Mouse (Mus musculus) G1E (cell line): Measurements from ENCODE around the gene Stk39. TPM values are rescaled to one million over a fixed set of nuclear protein-coding genes. Genes with fewer than 3 reads are reported as not detected.

Source experiments
- ATAC-seq: 2 replicates; pipeline ENCODE4 v1.8.0; 2016; ENCODE audit warnings: mild to moderate bottlenecking; ENCODE audit not compliant: insufficient number of reproducible peaks, poor library complexity, low FRiP score, severe bottlenecking; ENCODE audit errors: extremely low read depth
- DNase-seq: peaks from one replicate; pipeline ENCODE4 v3.0.0; 2012; ENCODE audit warnings: low spot score
- H3K27me3 ChIP-seq: 2 replicates; pipeline ENCODE4 v1.6.1; 2012; ENCODE audit warnings: mild to moderate bottlenecking, low read length, inconsistent platforms; ENCODE audit not compliant: insufficient read depth
- H3K36me3 ChIP-seq: replicated peaks from 2 replicates; pipeline ENCODE3; 2012; ENCODE audit warnings: mild to moderate bottlenecking, inconsistent platforms
- H3K4me1 ChIP-seq: 2 replicates; pipeline ENCODE4 v1.6.1; 2012; ENCODE audit warnings: low read depth, low read length, inconsistent platforms, mixed read lengths; ENCODE audit not compliant: insufficient read depth
- H3K4me3 ChIP-seq: 2 replicates; pipeline ENCODE4 v1.5.1; 2012; ENCODE audit warnings: low read depth, mild to moderate bottlenecking, inconsistent platforms, low read length, moderate library complexity, mixed read lengths
- H3K9me3 ChIP-seq: replicated peaks from 2 replicates; pipeline ENCODE4 v1.6.1; 2012; ENCODE audit warnings: inconsistent platforms
- CTCF ChIP-seq: IDR thresholded peaks from 2 replicates; pipeline ENCODE4 v1.5.1; 2012; ENCODE audit warnings: low read depth, low read length, inconsistent platforms, mixed read lengths
- GATA1 ChIP-seq: IDR thresholded peaks from 2 replicates; pipeline ENCODE4 v1.6.1; 2012; ENCODE audit warnings: borderline replicate concordance, low read length, inconsistent platforms, mixed read lengths
- GATA2 ChIP-seq: IDR thresholded peaks from 2 replicates; pipeline ENCODE4 v1.6.1; 2012; ENCODE audit warnings: low read depth, low read length, inconsistent platforms, borderline replicate concordance
- POLR2AphosphoS5 ChIP-seq: IDR thresholded peaks from 2 replicates; pipeline ENCODE4 v1.6.1; 2012; ENCODE audit warnings: low read depth, low read length, inconsistent platforms; ENCODE audit not compliant: insufficient replicate concordance
- TAL1 ChIP-seq: conservative IDR thresholded peaks from 2 replicates; pipeline ENCODE4 v1.6.1; 2012; ENCODE audit warnings: low read depth, low read length, inconsistent platforms, mixed read lengths
- polyA plus RNA-seq: library from polyadenylated mRNA; stranded (reverse); fragments of >175 nt; gene quantifications from 2 replicates; pipeline ENCODE4 v1.2.3, GENCODE M21; 2012
- total RNA-seq, 2 experiments: library from RNA; stranded (forward) in 1 of 2; stranded (reverse) in 1 of 2; fragments of 200-1000 nt in 1 of 2; fragments of >200 nt in 1 of 2; fragmentation: Nextera tagmentation in 1 of 2; gene quantifications; 2 replicates each; pipeline ENCODE4 v1.2.3; 2014 to 2017

The Stk39 gene
- not detected in 2 replicates for total RNA-seq (2014; fragmentation: Nextera tagmentation)
- total RNA-seq (2017) = 0.11 TPM in 1 of 2 replicates, not detected in the other
- not detected in 2 replicates for polyA plus RNA-seq

DNA sequence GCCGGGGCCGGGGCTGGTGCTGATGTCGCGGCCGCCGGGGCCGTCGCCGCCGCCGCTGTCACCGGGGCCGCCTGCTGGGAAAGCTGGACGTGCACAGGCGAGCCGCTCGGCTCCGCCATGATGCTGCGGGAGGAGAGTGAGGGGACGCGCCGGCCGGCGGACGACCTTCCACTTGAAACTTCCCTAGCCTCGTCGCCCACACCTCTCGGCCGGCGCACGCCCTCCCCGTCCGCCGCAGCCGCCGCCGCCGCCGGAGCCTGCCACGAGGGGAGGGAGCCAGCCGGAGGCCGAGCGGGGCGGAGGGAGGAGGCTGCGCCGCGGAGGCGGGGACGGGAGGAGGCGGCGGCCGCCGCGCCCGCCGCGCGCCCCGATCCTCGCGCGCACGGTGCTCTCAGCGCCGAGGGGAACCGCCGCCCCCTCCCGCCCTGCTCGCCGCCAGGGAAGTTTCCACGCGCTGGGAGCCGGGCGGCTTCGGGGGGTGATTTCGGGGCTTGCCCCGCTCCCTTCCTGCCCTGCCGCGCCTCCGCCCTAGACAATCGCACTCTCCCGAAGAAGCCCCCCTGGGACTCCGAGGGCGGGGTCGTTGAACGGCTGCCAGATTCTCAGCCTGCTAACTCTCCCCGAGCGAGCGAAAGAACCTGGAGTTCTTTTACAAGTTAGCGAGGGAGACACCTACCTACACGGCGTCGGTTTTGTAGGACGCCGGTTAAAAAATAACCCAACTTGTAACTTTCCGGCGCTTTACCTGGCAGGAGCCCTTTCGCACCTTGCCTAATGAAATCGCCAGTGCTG is at the start of gene Stk39:
TSS of gene Stk39 (minus strand) at position 510 of the 792 bp plus-strand sequence.
- H3K27me3 ChIP-seq = no peaks in the 10 kb centered on the region
- peak within 1 kb of the TSS; percentile 9; the same call in 1 of the 2 replicates for H3K4me3 ChIP-seq
- H3K36me3 ChIP-seq = no peaks in the 10 kb centered on the region
- no peaks in the 10 kb centered on the region for H3K4me1 ChIP-seq
- DNase-seq (no peak), ATAC-seq (no peak)
- H3K9me3 ChIP-seq = peaks cover 26% of the 10 kb centered on the region
- TF ChIP-seq CTCF (no peak), TAL1 (no peak), GATA2 (no peak), POLR2AphosphoS5 (no peak), GATA1 (no peak)

DNA sequence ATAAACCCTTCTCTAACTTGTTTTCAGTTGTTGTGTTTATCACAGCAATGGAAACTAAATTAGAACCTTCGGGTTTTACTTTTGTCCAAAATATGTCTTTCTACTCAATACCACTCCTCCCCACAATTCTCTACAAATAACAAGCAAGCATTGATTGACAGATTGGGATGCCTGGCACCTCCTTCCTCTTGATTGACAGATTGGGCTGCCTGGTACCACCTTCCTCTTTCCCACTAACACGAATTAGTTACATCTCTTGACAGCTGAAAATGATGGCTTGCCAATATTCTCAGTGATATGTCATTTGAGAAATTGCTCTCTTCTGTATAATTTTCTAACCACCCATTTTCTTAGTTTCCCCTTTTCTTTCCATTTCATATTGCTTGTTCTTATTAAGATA is 43.3 kb upstream of the Stk39 start:
- ATAC-seq (no peak), DNase-seq (no peak)
- Histone ChIP-seq H3K36me3 (no peaks in the 10 kb centered on the region), H3K4me3 (no peak overlapping the region), H3K9me3 (no peaks in the 10 kb centered on the region), H3K4me1 (no peaks in the 10 kb centered on the region), H3K27me3 (no peaks in the 10 kb centered on the region)
- TF ChIP-seq GATA2 (no peak), TAL1 (no peak), CTCF (no peak), POLR2AphosphoS5 (no peak), GATA1 (no peak)

DNA sequence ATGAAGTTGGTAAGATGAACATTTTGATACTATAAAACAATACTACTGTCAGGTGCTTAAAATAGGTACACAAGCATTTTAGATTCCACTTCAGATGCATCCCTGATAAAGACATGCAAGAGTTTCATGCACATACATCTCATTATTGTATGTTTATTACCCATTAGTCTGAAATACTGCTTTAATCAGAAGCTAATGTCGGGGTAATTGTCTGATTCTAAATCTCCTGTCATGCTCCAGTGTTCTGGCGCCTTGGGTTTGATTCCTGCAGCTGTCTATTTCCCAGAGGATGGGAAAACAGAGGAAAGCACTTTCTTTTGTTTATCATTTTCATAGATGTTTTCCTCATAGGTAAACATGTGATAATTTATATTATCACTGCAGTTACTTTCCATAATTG is 31.1 kb upstream of the Stk39 start:
- ATAC-seq (no peak), DNase-seq (no peak)
- no peak for TF ChIP-seq POLR2AphosphoS5
- TF ChIP-seq GATA1 = no peak
- TF ChIP-seq TAL1 = no peak
- no peak for TF ChIP-seq GATA2
- no peak for TF ChIP-seq CTCF
- no peaks in the 10 kb centered on the region for H3K36me3 ChIP-seq
- no peaks in the 10 kb centered on the region for H3K4me1 ChIP-seq
- no peaks in the 10 kb centered on the region for H3K27me3 ChIP-seq
- no peak overlapping the region for H3K4me3 ChIP-seq
- no peaks in the 10 kb centered on the region for H3K9me3 ChIP-seq

DNA sequence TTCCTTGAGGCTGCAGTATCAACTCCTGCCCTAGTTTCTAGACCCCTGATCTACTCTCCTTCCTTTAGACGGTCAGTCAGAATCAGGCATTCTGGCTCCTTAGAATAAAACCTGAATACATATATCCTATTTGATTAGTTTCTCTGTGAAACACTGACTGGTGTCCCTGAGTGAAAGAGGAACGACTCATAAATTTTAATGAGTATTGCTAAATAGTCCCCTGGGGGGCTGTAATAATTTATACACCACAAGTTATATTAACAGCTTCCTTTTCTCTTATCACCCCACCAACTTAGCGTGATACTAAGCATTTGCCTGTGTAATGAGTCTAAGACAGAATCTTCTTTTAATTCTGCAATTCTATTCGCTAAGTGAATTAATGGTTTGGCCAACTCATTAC is 30.7 kb upstream of the Stk39 start:
- no peaks in the 10 kb centered on the region for H3K27me3 ChIP-seq
- DNase-seq = no peak

DNA sequence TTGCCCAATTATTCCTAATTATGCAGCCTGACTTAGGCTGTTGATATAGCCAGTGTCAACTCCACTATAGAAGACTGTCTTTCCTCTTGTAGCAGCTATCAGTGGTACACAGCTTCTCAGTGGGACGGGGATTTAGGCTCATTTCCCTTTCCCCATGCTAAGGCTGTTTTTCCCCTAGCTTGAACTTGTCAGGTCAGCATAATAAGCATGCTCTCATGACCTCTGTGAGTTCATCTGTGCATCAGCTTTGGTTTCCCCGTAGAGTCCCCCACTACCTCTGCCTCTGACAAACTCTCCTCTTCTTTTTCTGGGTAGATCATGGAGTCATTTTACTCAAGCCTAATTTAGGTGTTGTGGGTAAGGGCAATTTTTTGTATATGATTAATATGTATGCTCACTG is 30.2 kb upstream of the Stk39 start:
- ATAC-seq (no peak), DNase-seq (no peak)
- Histone ChIP-seq H3K27me3 (no peaks in the 10 kb centered on the region), H3K4me1 (no peaks in the 10 kb centered on the region), H3K4me3 (no peak overlapping the region), H3K9me3 (no peaks in the 10 kb centered on the region), H3K36me3 (no peaks in the 10 kb centered on the region)
- TF ChIP-seq TAL1 = no peak
- TF ChIP-seq POLR2AphosphoS5 = no peak
- no peak for TF ChIP-seq GATA2
- TF ChIP-seq CTCF = no peak
- TF ChIP-seq GATA1 = no peak

More for the DNA sequence above, 30.7 kb upstream of the Stk39 start:
- ATAC-seq = no peak
- no peaks in the 10 kb centered on the region for H3K36me3 ChIP-seq
- H3K4me1 ChIP-seq = no peaks in the 10 kb centered on the region
- no peak overlapping the region for H3K4me3 ChIP-seq
- TF ChIP-seq TAL1 = no peak
- H3K9me3 ChIP-seq = no peaks in the 10 kb centered on the region

DNA sequence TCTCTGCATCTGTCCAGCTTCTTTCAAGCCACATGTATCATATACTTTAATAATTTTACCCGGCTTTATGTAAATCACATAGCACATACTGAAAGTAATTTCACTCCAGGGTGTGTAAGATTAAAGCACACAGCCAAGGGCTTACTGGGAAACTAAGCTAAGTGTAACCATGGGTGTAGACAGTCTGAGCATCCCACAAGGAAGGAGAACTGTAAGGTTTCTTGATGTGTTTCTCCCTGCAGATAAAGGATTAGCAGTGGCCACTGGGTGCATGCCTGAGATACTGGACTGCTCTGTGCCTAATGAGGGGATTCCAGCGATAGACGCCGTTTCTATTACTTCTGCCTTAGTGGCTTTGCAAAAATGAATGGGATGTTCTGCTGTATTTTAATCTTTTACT is 14.2 kb upstream of the Stk39 start:
- no peak for ATAC-seq
- Histone ChIP-seq H3K36me3 (no peaks in the 10 kb centered on the region), H3K9me3 (0 out of 2 replicates have a peak, but pooled peaks cover 2% of the 10 kb centered on the region), H3K4me1 (no peaks in the 10 kb centered on the region), H3K27me3 (no peaks in the 10 kb centered on the region), H3K4me3 (no peak overlapping the region)
- no peak for DNase-seq
- no peak for TF ChIP-seq CTCF
- no peak for TF ChIP-seq GATA1
- TF ChIP-seq GATA2 = no peak
- no peak for TF ChIP-seq TAL1
- no peak for TF ChIP-seq POLR2AphosphoS5
